Mouse (Mus musculus) midbrain, embryonic 16.5 days (tissue): ENCODE data around the gene Plekha6. TPM values are rescaled to one million over a fixed set of nuclear protein-coding genes. Genes with fewer than 3 reads are reported as not detected.
A peak's percentile ranks its signal among the peaks of the same experiment; 100 is the strongest.

Experiments used
- ATAC-seq: fragments of 200-750 bp; cut with Nextera tagmentation; 2 replicates; pipeline ENCODE4 v1.8.0; 2017; ENCODE audit warnings: moderate TSS enrichment
- H3K27ac ChIP-seq: fragments of 300-500 bp; sonication (generic); 2 replicates; pipeline ENCODE4 v1.5.1; 2014; ENCODE audit warnings: mild to moderate bottlenecking, low read length, mixed read lengths
- H3K27me3 ChIP-seq: fragments of 300-500 bp; sonication (generic); 2 replicates; pipeline ENCODE4 v1.6.1; 2014; ENCODE audit warnings: low read depth, low read length, mixed read lengths; ENCODE audit not compliant: control insufficient read depth, insufficient read depth
- H3K36me3 ChIP-seq: fragments of 300-500 bp; sonication (generic); 2 replicates; pipeline ENCODE4 v1.6.1; 2014; ENCODE audit warnings: mild to moderate bottlenecking, low read length, moderate library complexity, mixed read lengths; ENCODE audit not compliant: control insufficient read depth, insufficient read depth
- H3K4me1 ChIP-seq: fragments of 300-500 bp; sonication (generic); 2 replicates; pipeline ENCODE4 v1.6.1; 2014; ENCODE audit warnings: mild to moderate bottlenecking, low read length, mixed read lengths; ENCODE audit not compliant: control insufficient read depth, insufficient read depth
- H3K4me2 ChIP-seq: fragments of 300-500 bp; sonication (generic); 2 replicates; pipeline ENCODE4 v1.6.1; 2014; ENCODE audit warnings: mild to moderate bottlenecking, low read length, mixed read lengths
- H3K4me3 ChIP-seq: fragments of 300-500 bp; sonication (generic); 2 replicates; pipeline ENCODE4 v1.5.1; 2014; ENCODE audit warnings: low read depth, mild to moderate bottlenecking, low read length, moderate library complexity, mixed read lengths
- H3K9ac ChIP-seq: fragments of 300-500 bp; sonication (generic); 2 replicates; pipeline ENCODE4 v1.6.1; 2014; ENCODE audit warnings: low read depth, low read length, mixed read lengths
- H3K9me3 ChIP-seq: fragments of 300-500 bp; sonication (generic); replicated peaks from 2 replicates; pipeline ENCODE4 v1.6.1; 2014; ENCODE audit warnings: mild to moderate bottlenecking, low read length, mixed read lengths; ENCODE audit not compliant: control insufficient read depth, poor library complexity, severe bottlenecking
- WGBS: fragments of 180-500 bp; shearing (Covaris S2); extraction: QIAGEN DNeasy Blood & Tissue Kit; methylation state at CpG from one replicate; pipeline ENCODE4 v1.1.7; 2014; 5-methylcytosine and 5-hydroxymethylcytosine counted together
- polyA plus RNA-seq: library from polyadenylated mRNA; unstranded; fragments of >200 nt; fragmentation: Nextera tagmentation; extraction: Ambion mirVana; gene quantifications from 2 replicates; pipeline ENCODE4 v1.2.1, GENCODE M21; 2015

Plekha6 gene
- polyA plus RNA-seq, 1 experiment from 2014 or later = 17.3 TPM

GRCm38 (mm10) chr1:133250761-133251160 is 86.8 kb downstream of the Plekha6 start:
- H3K27ac ChIP-seq = no peak overlapping the region
- no peaks in the 10 kb centered on the region for H3K9me3 ChIP-seq
- peaks cover 55% of the 10 kb centered on the region for H3K4me1 ChIP-seq
- no peak overlapping the region for H3K4me2 ChIP-seq
- no peak overlapping the region for H3K9ac ChIP-seq
- H3K27me3 ChIP-seq = no peaks in the 10 kb centered on the region
- no peak for ATAC-seq
- no peak overlapping the region for H3K4me3 ChIP-seq
- WGBS = 91% methylated on average over 6 of the region's 6 CpGs
- no peaks in the 10 kb centered on the region for H3K36me3 ChIP-seq

DNA sequence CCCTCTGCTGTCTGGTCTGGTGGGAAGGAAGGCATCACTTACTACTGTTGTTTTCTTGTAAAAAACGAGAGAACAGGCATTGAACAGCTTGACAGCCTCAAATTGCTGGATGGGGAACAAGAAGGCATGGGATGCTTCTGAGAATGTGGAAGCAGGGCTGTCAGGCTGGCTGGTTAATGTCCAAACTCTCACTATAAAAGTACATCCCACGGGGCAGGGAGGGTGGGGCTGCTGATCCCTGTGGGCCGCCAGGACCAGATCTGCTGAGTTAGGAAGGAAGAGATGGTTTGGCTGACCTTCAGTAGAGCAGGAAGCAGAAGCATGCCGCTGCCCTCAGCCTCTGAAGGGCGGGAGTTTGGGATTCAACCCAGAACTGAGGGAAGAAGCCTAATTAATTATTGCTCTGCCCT is 87.6 kb downstream of the Plekha6 start:
- ATAC-seq = no peak
- WGBS = 35% methylated on average over 5 of the region's 5 CpGs

GRCm38 (mm10) chr1:133252251-133252650 is 88.2 kb downstream of the Plekha6 start:
- 83% methylated on average over 3 of the region's 3 CpGs for WGBS
- H3K4me2 ChIP-seq = no peak overlapping the region
- H3K27me3 ChIP-seq = no peaks in the 10 kb centered on the region
- no peak overlapping the region for H3K4me3 ChIP-seq
- peaks cover 48% of the 10 kb centered on the region for H3K4me1 ChIP-seq
- no peak for ATAC-seq
- H3K9me3 ChIP-seq = no peaks in the 10 kb centered on the region
- H3K27ac ChIP-seq = no peak overlapping the region
- no peaks in the 10 kb centered on the region for H3K36me3 ChIP-seq
- no peak overlapping the region for H3K9ac ChIP-seq

More for the DNA sequence above, 87.6 kb downstream of the Plekha6 start:
- Histone ChIP-seq H3K9me3 (no peaks in the 10 kb centered on the region), H3K4me2 (no peak overlapping the region), H3K27ac (no peak overlapping the region), H3K36me3 (no peaks in the 10 kb centered on the region), H3K9ac (no peak overlapping the region), H3K27me3 (no peaks in the 10 kb centered on the region), H3K4me1 (peaks cover 52% of the 10 kb centered on the region), H3K4me3 (no peak overlapping the region)

GRCm38 (mm10) chr1:133252801-133253531 is 89.0 kb downstream of the Plekha6 start:
- H3K4me1 ChIP-seq = peaks cover 45% of the 10 kb centered on the region
- no peaks in the 10 kb centered on the region for H3K27me3 ChIP-seq
- 45% methylated on average over 10 of the region's 10 CpGs for WGBS
- no peak overlapping the region for H3K4me3 ChIP-seq
- no peaks in the 10 kb centered on the region for H3K36me3 ChIP-seq
- 0 out of 2 replicates have a peak overlapping the region, but pooled peaks have one; percentile 28 for H3K9ac ChIP-seq
- H3K27ac ChIP-seq = no peak overlapping the region
- no peak overlapping the region for H3K4me2 ChIP-seq
- no peak for ATAC-seq
- H3K9me3 ChIP-seq = no peaks in the 10 kb centered on the region

DNA sequence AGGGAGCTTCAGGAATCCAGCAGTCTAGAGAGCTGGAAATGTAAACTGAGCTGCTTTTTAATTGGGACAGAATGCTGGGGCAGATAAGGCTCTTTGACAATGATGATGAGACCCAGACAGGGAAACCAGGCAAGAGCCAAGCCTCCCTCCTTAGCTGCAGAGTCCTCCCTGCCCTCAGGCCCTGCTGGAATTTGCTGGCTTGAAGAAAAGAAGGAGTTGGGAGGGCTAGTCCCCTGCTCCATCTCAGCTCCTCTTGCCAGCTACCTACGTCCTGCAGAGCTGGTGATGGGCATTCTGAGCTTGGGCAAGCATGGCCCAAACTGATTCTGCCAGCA is 89.5 kb downstream of the Plekha6 start:
- no peak for ATAC-seq
- H3K36me3 ChIP-seq = no peaks in the 10 kb centered on the region
- no peaks in the 10 kb centered on the region for H3K9me3 ChIP-seq
- WGBS = 36% methylated on average over 1 of the region's 1 CpGs
- H3K4me1 ChIP-seq = peaks cover 47% of the 10 kb centered on the region
- no peak overlapping the region for H3K4me2 ChIP-seq
- H3K27ac ChIP-seq = no peak overlapping the region
- no peak overlapping the region for H3K9ac ChIP-seq
- no peaks in the 10 kb centered on the region for H3K27me3 ChIP-seq
- H3K4me3 ChIP-seq = no peak overlapping the region

DNA sequence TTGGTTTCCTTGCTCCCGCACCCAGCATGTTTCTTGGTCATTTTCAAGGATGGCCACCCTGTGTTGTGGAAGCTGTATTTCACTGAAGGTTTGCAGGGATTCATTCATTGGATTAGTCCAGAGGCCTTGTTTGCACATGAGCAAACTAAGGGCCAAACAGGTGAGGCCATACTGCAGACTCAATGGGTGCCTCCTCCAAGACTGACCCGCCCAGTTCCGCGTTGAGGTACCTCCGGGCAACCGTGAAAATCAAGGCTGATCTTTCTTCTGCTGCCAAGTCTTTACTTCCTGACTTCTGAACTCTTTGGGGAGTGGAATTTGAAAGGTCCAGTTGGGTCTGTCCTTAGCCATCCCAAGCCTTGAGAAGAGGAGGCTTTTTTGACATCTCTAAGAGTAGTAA is 90.2 kb downstream of the Plekha6 start:
- WGBS = 84% methylated on average over 6 of the region's 6 CpGs
- H3K4me3 ChIP-seq = no peak overlapping the region
- no peaks in the 10 kb centered on the region for H3K9me3 ChIP-seq
- ATAC-seq = no peak
- peaks cover 47% of the 10 kb centered on the region for H3K4me1 ChIP-seq
- no peaks in the 10 kb centered on the region for H3K27me3 ChIP-seq
- no peaks in the 10 kb centered on the region for H3K36me3 ChIP-seq
- H3K9ac ChIP-seq = no peak overlapping the region
- no peak overlapping the region for H3K4me2 ChIP-seq
- no peak overlapping the region for H3K27ac ChIP-seq

GRCm38 (mm10) chr1:133254856-133255764 is 91.1 kb downstream of the Plekha6 start:
- no peak overlapping the region for H3K27ac ChIP-seq
- no peak overlapping the region for H3K4me3 ChIP-seq
- H3K4me1 ChIP-seq = peaks cover 47% of the 10 kb centered on the region
- ATAC-seq = no peak
- no peaks in the 10 kb centered on the region for H3K9me3 ChIP-seq
- H3K9ac ChIP-seq = no peak overlapping the region
- H3K4me2 ChIP-seq = no peak overlapping the region
- no peaks in the 10 kb centered on the region for H3K27me3 ChIP-seq
- H3K36me3 ChIP-seq = no peaks in the 10 kb centered on the region; the same call in 1 of the 2 replicates
- WGBS = 45% methylated on average over 9 of the region's 9 CpGs

DNA sequence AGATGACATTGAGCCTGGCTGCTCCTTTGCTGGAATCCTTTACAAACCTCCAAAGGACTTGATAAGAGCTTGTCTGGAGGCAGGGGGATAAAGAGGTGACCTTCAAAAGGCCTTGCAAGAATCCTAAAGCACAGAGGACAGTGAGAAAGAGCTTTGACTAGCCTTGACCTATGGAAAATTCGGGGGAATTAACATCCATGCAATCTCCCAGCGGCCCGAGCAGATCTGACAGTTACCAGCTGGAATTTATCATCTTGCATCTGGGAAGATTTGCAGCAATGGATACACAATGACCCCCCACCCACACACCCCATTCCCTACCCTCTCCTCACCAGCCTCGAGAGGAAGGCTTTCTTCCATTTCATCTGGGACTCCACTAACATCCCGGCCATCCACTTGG is 91.8 kb downstream of the Plekha6 start:
- no peak overlapping the region for H3K4me2 ChIP-seq
- no peaks in the 10 kb centered on the region for H3K27me3 ChIP-seq
- ATAC-seq = no peak
- no peak overlapping the region for H3K9ac ChIP-seq
- WGBS = 60% methylated on average over 5 of the region's 5 CpGs
- peaks cover 47% of the 10 kb centered on the region for H3K4me1 ChIP-seq
- H3K9me3 ChIP-seq = no peaks in the 10 kb centered on the region
- 0 out of 2 replicates have a peak overlapping the region, but pooled peaks have one; percentile 5 for H3K27ac ChIP-seq
- no peaks in the 10 kb centered on the region; the same call in 1 of the 2 replicates for H3K36me3 ChIP-seq
- no peak overlapping the region for H3K4me3 ChIP-seq

GRCm38 (mm10) chr1:133256347-133256746 is 92.3 kb downstream of the Plekha6 start:
- no peaks in the 10 kb centered on the region for H3K9me3 ChIP-seq
- H3K9ac ChIP-seq = no peak overlapping the region
- peaks cover 43% of the 10 kb centered on the region for H3K4me1 ChIP-seq
- no peak overlapping the region for H3K4me3 ChIP-seq
- no peaks in the 10 kb centered on the region; the same call in 1 of the 2 replicates for H3K36me3 ChIP-seq
- no peak overlapping the region for H3K4me2 ChIP-seq
- 0 out of 2 replicates have a peak overlapping the region, but pooled peaks have one; percentile 5 for H3K27ac ChIP-seq
- WGBS = 71% methylated on average over 8 of the region's 8 CpGs
- no peaks in the 10 kb centered on the region for H3K27me3 ChIP-seq
- no peak for ATAC-seq
